Mouse (Mus musculus): ENCODE results near the gene Slc25a3. TPM values are rescaled to one million over a fixed set of nuclear protein-coding genes. Genes with fewer than 3 reads are reported as not detected.

Gene Slc25a3
- polyA plus RNA-seq, 1 experiment from 2014 or later: 651 TPM

GRCm38 (mm10) chr10:91102799-91103590 is 20.9 kb downstream of the Slc25a3 start:
- no peak overlapping the region for H3K4me3 ChIP-seq (ENCODE audit: low read length)
- no peak overlapping the region for H3K4me2 ChIP-seq (ENCODE audit: low read length)
- ATAC-seq: no peak
- H3K36me3 ChIP-seq (ENCODE audit: control insufficient read depth, insufficient read depth, low read length): peaks cover 4% of the 10 kb centered on the region; the same call in 1 of the 2 replicates
- WGBS: 93% methylated on average over 14 of the region's 14 CpGs
- H3K9ac ChIP-seq (ENCODE audit: low read depth, low read length): no peak overlapping the region
- H3K9me3 ChIP-seq (ENCODE audit: control insufficient read depth, low read length): no peaks in the 10 kb centered on the region
- H3K4me1 ChIP-seq (ENCODE audit: control insufficient read depth, insufficient read depth, low read depth, low read length): no peaks in the 10 kb centered on the region
- H3K27ac ChIP-seq (ENCODE audit: low read depth, low read length): no peak overlapping the region
- H3K27me3 ChIP-seq (replicated peaks; ENCODE audit: control insufficient read depth, insufficient read depth, low read length): no peaks in the 10 kb centered on the region

GRCm38 (mm10) chr10:91101936-91102335 is 21.9 kb downstream of the Slc25a3 start:
- Histone ChIP-seq H3K9me3 (ENCODE audit: control insufficient read depth, low read length) (no peaks in the 10 kb centered on the region), H3K36me3 (ENCODE audit: control insufficient read depth, insufficient read depth, low read length) (peaks cover 4% of the 10 kb centered on the region; the same call in 1 of the 2 replicates), H3K4me3 (ENCODE audit: low read length) (no peak overlapping the region), H3K27me3 (replicated peaks; ENCODE audit: control insufficient read depth, insufficient read depth, low read length) (no peaks in the 10 kb centered on the region), H3K4me2 (ENCODE audit: low read length) (no peak overlapping the region), H3K4me1 (ENCODE audit: control insufficient read depth, insufficient read depth, low read depth, low read length) (no peaks in the 10 kb centered on the region), H3K9ac (ENCODE audit: low read depth, low read length) (no peak overlapping the region), H3K27ac (ENCODE audit: low read depth, low read length) (no peak overlapping the region)
- 94% methylated on average over 25 of the region's 25 CpGs for WGBS
- no peak for ATAC-seq

GRCm38 (mm10) chr10:91100101-91100500 is 23.8 kb downstream of the Slc25a3 start:
- Histone ChIP-seq H3K4me1 (ENCODE audit: control insufficient read depth, insufficient read depth, low read depth, low read length) (no peaks in the 10 kb centered on the region), H3K27ac (ENCODE audit: low read depth, low read length) (no peak overlapping the region), H3K27me3 (replicated peaks; ENCODE audit: control insufficient read depth, insufficient read depth, low read length) (no peaks in the 10 kb centered on the region), H3K36me3 (ENCODE audit: control insufficient read depth, insufficient read depth, low read length) (peaks cover 8% of the 10 kb centered on the region; the same call in 1 of the 2 replicates), H3K4me3 (ENCODE audit: low read length) (no peak overlapping the region), H3K9ac (ENCODE audit: low read depth, low read length) (no peak overlapping the region), H3K9me3 (ENCODE audit: control insufficient read depth, low read length) (no peaks in the 10 kb centered on the region), H3K4me2 (ENCODE audit: low read length) (no peak overlapping the region)
- ATAC-seq: no peak
- 94% methylated on average over 1 of the region's 1 CpGs for WGBS

GRCm38 (mm10) chr10:91098056-91098455 is 25.8 kb downstream of the Slc25a3 start:
- WGBS: 96% methylated on average over 8 of the region's 8 CpGs
- Histone ChIP-seq H3K9ac (ENCODE audit: low read depth, low read length) (no peak overlapping the region), H3K9me3 (ENCODE audit: control insufficient read depth, low read length) (no peaks in the 10 kb centered on the region), H3K27ac (ENCODE audit: low read depth, low read length) (no peak overlapping the region), H3K4me3 (ENCODE audit: low read length) (no peak overlapping the region), H3K4me1 (ENCODE audit: control insufficient read depth, insufficient read depth, low read depth, low read length) (no peaks in the 10 kb centered on the region), H3K36me3 (ENCODE audit: control insufficient read depth, insufficient read depth, low read length) (peaks cover 8% of the 10 kb centered on the region; the same call in 1 of the 2 replicates), H3K27me3 (replicated peaks; ENCODE audit: control insufficient read depth, insufficient read depth, low read length) (no peaks in the 10 kb centered on the region), H3K4me2 (ENCODE audit: low read length) (no peak overlapping the region)
- ATAC-seq: no peak

GRCm38 (mm10) chr10:91094251-91095104 is 29.4 kb downstream of the Slc25a3 start:
- H3K4me1 ChIP-seq (ENCODE audit: control insufficient read depth, insufficient read depth, low read depth, low read length): no peaks in the 10 kb centered on the region
- WGBS: 93% methylated on average over 15 of the region's 15 CpGs

GRCm38 (mm10) chr10:91092812-91093211 is 31.0 kb downstream of the Slc25a3 start:
- no peak overlapping the region for H3K27ac ChIP-seq (ENCODE audit: low read depth, low read length)
- no peak overlapping the region for H3K4me2 ChIP-seq (ENCODE audit: low read length)
- H3K36me3 ChIP-seq (ENCODE audit: control insufficient read depth, insufficient read depth, low read length): peaks cover 4% of the 10 kb centered on the region; the same call in 1 of the 2 replicates
- H3K4me1 ChIP-seq (ENCODE audit: control insufficient read depth, insufficient read depth, low read depth, low read length): no peaks in the 10 kb centered on the region
- WGBS: 89% methylated on average over 4 of the region's 4 CpGs
- H3K9me3 ChIP-seq (ENCODE audit: control insufficient read depth, low read length): no peaks in the 10 kb centered on the region
- H3K4me3 ChIP-seq (ENCODE audit: low read length): no peak overlapping the region
- H3K27me3 ChIP-seq (replicated peaks; ENCODE audit: control insufficient read depth, insufficient read depth, low read length): no peaks in the 10 kb centered on the region
- no peak for ATAC-seq
- H3K9ac ChIP-seq (ENCODE audit: low read depth, low read length): no peak overlapping the region

More at GRCm38 (mm10) chr10:91094251-91095104, 29.4 kb downstream of the Slc25a3 start:
- Histone ChIP-seq H3K9ac (ENCODE audit: low read depth, low read length) (no peak overlapping the region), H3K27ac (ENCODE audit: low read depth, low read length) (no peak overlapping the region), H3K27me3 (replicated peaks; ENCODE audit: control insufficient read depth, insufficient read depth, low read length) (no peaks in the 10 kb centered on the region), H3K4me3 (ENCODE audit: low read length) (no peak overlapping the region), H3K9me3 (ENCODE audit: control insufficient read depth, low read length) (no peaks in the 10 kb centered on the region), H3K4me2 (ENCODE audit: low read length) (no peak overlapping the region), H3K36me3 (ENCODE audit: control insufficient read depth, insufficient read depth, low read length) (peaks cover 4% of the 10 kb centered on the region; the same call in 1 of the 2 replicates)
- no peak for ATAC-seq

GRCm38 (mm10) chr10:91083393-91083927 is 40.4 kb downstream of the Slc25a3 start:
- Histone ChIP-seq H3K9me3 (ENCODE audit: control insufficient read depth, low read length) (no peaks in the 10 kb centered on the region), H3K4me1 (ENCODE audit: control insufficient read depth, insufficient read depth, low read depth, low read length) (peaks cover 4% of the 10 kb centered on the region), H3K4me3 (ENCODE audit: low read length) (peak overlapping the region; percentile 97), H3K9ac (ENCODE audit: low read depth, low read length) (peak overlapping the region; percentile 81), H3K36me3 (ENCODE audit: control insufficient read depth, insufficient read depth, low read length) (no peaks in the 10 kb centered on the region; the same call in 1 of the 2 replicates), H3K27me3 (replicated peaks; ENCODE audit: control insufficient read depth, insufficient read depth, low read length) (no peaks in the 10 kb centered on the region), H3K27ac (ENCODE audit: low read depth, low read length) (peak overlapping the region; percentile 80), H3K4me2 (ENCODE audit: low read length) (peak overlapping the region; percentile 81)
- ATAC-seq: no peak
- WGBS: 44% methylated on average over 12 of the region's 12 CpGs

GRCm38 (mm10) chr10:91082550-91083392 is 41.1 kb downstream of the Slc25a3 start, which contains the start of the genes Apaf1 and Ikbip:
Gene Apaf1, minus strand, starts transcription at chr10:91082770.
Gene Ikbip, plus strand, starts transcription at chr10:91082940.
- Histone ChIP-seq H3K4me2 (ENCODE audit: low read length) (peak within 1 kb of the TSS; percentile 81), H3K9me3 (ENCODE audit: control insufficient read depth, low read length) (no peaks in the 10 kb centered on the region), H3K36me3 (ENCODE audit: control insufficient read depth, insufficient read depth, low read length) (peaks cover under 1% of the 10 kb centered on the region), H3K27ac (ENCODE audit: low read depth, low read length) (peak within 1 kb of the TSS; percentile 88), H3K27me3 (replicated peaks; ENCODE audit: control insufficient read depth, insufficient read depth, low read length) (no peaks in the 10 kb centered on the region), H3K9ac (ENCODE audit: low read depth, low read length) (peak within 1 kb of the TSS; percentile 90), H3K4me3 (ENCODE audit: low read length) (peak within 1 kb of the TSS; percentile 97), H3K4me1 (ENCODE audit: control insufficient read depth, insufficient read depth, low read depth, low read length) (peaks cover 4% of the 10 kb centered on the region)
- ATAC-seq: peak; percentile 96
- 0% methylated on average over 79 of the region's 87 CpGs for WGBS
